ENCODE assay signal across 22 mouse cellular contexts in genomic region chr16:50863565-50863964, GRCm38 (mm10).
DNase-seq lines count a peak whose midpoint lies in the region; ATAC-seq lines count a peak whose summit lies in the region.
"Had no signal": no experiment of that assay in that cellular context is flagged by ENCODE, and none has a peak within 500 bp of the region (broad histone marks: within the 10 kb centered on the region; RNA-seq: fewer than 3 reads in every experiment).

No protein-coding gene starts in this region.

- H3K4me1 ChIP-seq in kidney, embryonic 16.5 days (ENCODE audit: insufficient read depth, low read length): no peaks in the 10 kb centered on the region
- H3K4me1 ChIP-seq: embryonic facial prominence, embryonic 13.5 days; embryonic facial prominence, embryonic 15.5 days; forebrain, embryonic 10.5 days; forebrain, embryonic 12.5 days had no signal

- H3K27ac ChIP-seq in kidney, embryonic 16.5 days (ENCODE audit: low read length): no peak overlapping the region
- H3K27ac ChIP-seq: embryonic facial prominence, embryonic 13.5 days; embryonic facial prominence, embryonic 15.5 days; forebrain, embryonic 10.5 days; forebrain, embryonic 12.5 days had no signal

- H3K9me3 ChIP-seq in kidney, embryonic 16.5 days (ENCODE audit: low read length): no peaks in the 10 kb centered on the region
- H3K9me3 ChIP-seq: embryonic facial prominence, embryonic 13.5 days; embryonic facial prominence, embryonic 15.5 days; forebrain, embryonic 10.5 days; forebrain, embryonic 12.5 days had no signal

- 58% methylated on average over 5 of the region's 5 CpGs for WGBS in kidney, embryonic 16.5 days

- no peaks in the 10 kb centered on the region for H3K27me3 ChIP-seq in kidney, embryonic 16.5 days (ENCODE audit: insufficient read depth, low read length)
- H3K27me3 ChIP-seq: embryonic facial prominence, embryonic 13.5 days; embryonic facial prominence, embryonic 15.5 days; forebrain, embryonic 12.5 days had no signal

- no peak overlapping the region for H3K4me2 ChIP-seq in kidney, embryonic 16.5 days (replicated peaks; ENCODE audit: low read depth, low read length)
- H3K4me2 ChIP-seq: embryonic facial prominence, embryonic 13.5 days; embryonic facial prominence, embryonic 15.5 days; forebrain, embryonic 12.5 days had no signal

- H3K36me3 ChIP-seq in kidney, embryonic 16.5 days (ENCODE audit: insufficient read depth, low read length): no peaks in the 10 kb centered on the region
- H3K36me3 ChIP-seq: embryonic facial prominence, embryonic 13.5 days; embryonic facial prominence, embryonic 15.5 days; forebrain, embryonic 10.5 days; forebrain, embryonic 12.5 days had no signal

- ATAC-seq in kidney, embryonic 16.5 days (ENCODE audit: low FRiP score, low TSS enrichment): peak; percentile 51; the same call in 1 of the 2 replicates
- ATAC-seq: forebrain, embryonic 14.5 days had no signal

- no peak for DNase-seq in kidney, adult 8-10 months
- peak; percentile 46 for DNase-seq in kidney, postnatal 10 days
- DNase-seq in kidney, adult 9 months: no peak
- peak; percentile 31 to 47 for DNase-seq in kidney, postnatal 4 days
- no peak for DNase-seq in kidney, adult 11 months
- DNase-seq: adrenal gland, adult 2 months; adrenal gland, postnatal 10 days; adrenal gland, postnatal 25 days; cerebellum, adult 11 months; cerebellum, adult 18-20 months; cerebellum, adult 8-10 months; cerebellum, adult 9-11 months; cerebellum, postnatal 14 days; cerebellum, postnatal 36 days; embryo, embryonic 11 days had no signal

- no peak overlapping the region for H3K9ac ChIP-seq in kidney, embryonic 16.5 days (replicated peaks; ENCODE audit: low read length)
- H3K9ac ChIP-seq: embryonic facial prominence, embryonic 13.5 days; embryonic facial prominence, embryonic 15.5 days; forebrain, embryonic 12.5 days had no signal

- H3K4me3 ChIP-seq in kidney, embryonic 16.5 days (ENCODE audit: low read length): no peak overlapping the region
- H3K4me3 ChIP-seq: embryonic facial prominence, embryonic 13.5 days; embryonic facial prominence, embryonic 15.5 days; erythroblast, embryonic 14.5 days; forebrain, embryonic 10.5 days; forebrain, embryonic 12.5 days had no signal

Comparison
In these comparisons a context has a peak if more than half of its experiments do, and no peak if none do; other contexts are left out.
1. DNase-seq: peak in kidney, postnatal 10 days (single experiment) and kidney, postnatal 4 days (2 of 2); none in kidney, adult 8-10 months (0 of 2), kidney, adult 9 months (single experiment) and kidney, adult 11 months (single experiment).